Comparison of ENCODE assay signal across 8 mouse cellular contexts in genomic region chr1:119420189-119420983, GRCm38 (mm10). TPM values are rescaled to one million over a fixed set of nuclear protein-coding genes. Genes with fewer than 3 reads are reported as not detected.
DNase-seq lines count a peak whose midpoint lies in the region; ATAC-seq and TF ChIP-seq lines count a peak whose summit lies in the region.

No protein-coding gene starts in this region.

- H3K27ac ChIP-seq in brown adipose tissue, adult 24 weeks (replicated peaks; ENCODE audit: low read depth, low read length) = no peak overlapping the region
- peak overlapping the region; percentile 82 for H3K27ac ChIP-seq in forebrain, embryonic 15.5 days (replicated peaks)
- H3K27ac ChIP-seq in liver, embryonic 14.5 days = no peak overlapping the region
- H3K27ac ChIP-seq in stomach, embryonic 14.5 days (ENCODE audit: low read length) = no peak overlapping the region

- H3K4me3 ChIP-seq in brown adipose tissue, adult 24 weeks (ENCODE audit: insufficient read depth, low read depth, low read length) = peak overlapping the region; percentile 55
- peak overlapping the region; percentile 85 for H3K4me3 ChIP-seq in forebrain, embryonic 15.5 days
- H3K4me3 ChIP-seq in liver, embryonic 14.5 days (ENCODE audit: insufficient read depth in 1 of 2, low read depth in 2 of 2, low read length in 2 of 2) = peak overlapping the region in 1 of 2 experiments; percentile 47; a peak in 2 of 4 replicates
- peak overlapping the region; percentile 67 for H3K4me3 ChIP-seq in stomach, embryonic 14.5 days (ENCODE audit: low read depth, low read length)

- peak overlapping the region; percentile 88 for H3K4me2 ChIP-seq in forebrain, embryonic 15.5 days (replicated peaks)
- H3K4me2 ChIP-seq in liver, embryonic 14.5 days (ENCODE audit: low read depth) = peak overlapping the region; percentile 64
- H3K4me2 ChIP-seq in stomach, embryonic 14.5 days (replicated peaks; ENCODE audit: low read depth, low read length) = peak overlapping the region; percentile 99

- DNase-seq in layer of hippocampus, postnatal 10 days (ENCODE audit: low spot score in 2 of 2) = peak; percentile 43 to 44
- DNase-seq in layer of hippocampus, adult 9-11 months = no peak
- no peak for DNase-seq in liver, embryonic 14.5 days (ENCODE audit: low read depth in 3 of 3, low spot score in 3 of 3)
- DNase-seq in layer of hippocampus, postnatal 25 days (ENCODE audit: extremely low spot score in 1 of 2, low spot score in 1 of 2) = no peak
- no peak for DNase-seq in layer of hippocampus, adult 11-12 months (ENCODE audit: low spot score)

- H3K27me3 ChIP-seq in forebrain, embryonic 15.5 days = peaks cover 7% of the 10 kb centered on the region; the same call in 1 of the 2 replicates
- H3K27me3 ChIP-seq in liver, embryonic 14.5 days (ENCODE audit: control insufficient read depth, insufficient read depth, low read length) = peaks cover 56% of the 10 kb centered on the region
- H3K27me3 ChIP-seq in stomach, embryonic 14.5 days (ENCODE audit: control insufficient read depth, insufficient read depth, low read length) = peaks cover 51% of the 10 kb centered on the region

- ATAC-seq in forebrain, embryonic 15.5 days (replicated peaks) = peak; percentile 12; the same call in 1 of the 2 replicates
- ATAC-seq in liver, embryonic 14.5 days (ENCODE audit: insufficient read depth) = 0 out of 2 replicates have a peak, but pooled peaks have one; percentile 9
- ATAC-seq in stomach, embryonic 14.5 days (ENCODE audit: insufficient number of reproducible peaks, insufficient read depth, low FRiP score, low read depth) = peak; percentile 1; the same call in 1 of the 2 replicates

- no peaks in the 10 kb centered on the region for H3K36me3 ChIP-seq in forebrain, embryonic 15.5 days
- no peaks in the 10 kb centered on the region for H3K36me3 ChIP-seq in liver, embryonic 14.5 days (replicated peaks; ENCODE audit: control insufficient read depth, insufficient read depth, low read depth)
- no peaks in the 10 kb centered on the region for H3K36me3 ChIP-seq in stomach, embryonic 14.5 days (ENCODE audit: control insufficient read depth, insufficient read depth, low read length)

- peak overlapping the region; percentile 78 for H3K9ac ChIP-seq in forebrain, embryonic 15.5 days (replicated peaks)
- no peak overlapping the region for H3K9ac ChIP-seq in liver, embryonic 14.5 days (replicated peaks)
- H3K9ac ChIP-seq in stomach, embryonic 14.5 days (replicated peaks; ENCODE audit: low read depth, low read length) = no peak overlapping the region

- TF ChIP-seq CTCF in liver, embryonic 14.5 days (IDR thresholded peaks at IDR 0.05; ENCODE audit: low read depth) = no peak

- H3K4me1 ChIP-seq in brown adipose tissue, adult 24 weeks (ENCODE audit: control insufficient read depth, insufficient read depth, insufficient read length, low read length) = no peaks in the 10 kb centered on the region
- H3K4me1 ChIP-seq in forebrain, embryonic 15.5 days = peaks cover 52% of the 10 kb centered on the region
- no peaks in the 10 kb centered on the region for H3K4me1 ChIP-seq in liver, embryonic 14.5 days (replicated peaks; ENCODE audit: control insufficient read depth in 2 of 2, insufficient read depth in 2 of 2, low read length in 1 of 2)
- peaks cover 11% of the 10 kb centered on the region; the same call in 1 of the 2 replicates for H3K4me1 ChIP-seq in stomach, embryonic 14.5 days (ENCODE audit: control insufficient read depth, insufficient read depth, low read length)

- no peak for TF ChIP-seq EP300 in liver, embryonic 14.5 days (IDR thresholded peaks at IDR 0.05; ENCODE audit: low read depth)

- H3K9me3 ChIP-seq in forebrain, embryonic 15.5 days = no peaks in the 10 kb centered on the region
- no peaks in the 10 kb centered on the region for H3K9me3 ChIP-seq in liver, embryonic 14.5 days (ENCODE audit: control insufficient read depth, low read length)
- H3K9me3 ChIP-seq in stomach, embryonic 14.5 days (ENCODE audit: control insufficient read depth, low read depth, low read length) = no peaks in the 10 kb centered on the region

- WGBS in forebrain, embryonic 15.5 days = under 1% methylated on average over 76 of the region's 76 CpGs
- 3% methylated on average over 76 of the region's 76 CpGs for WGBS in liver, embryonic 14.5 days (ENCODE audit: insufficient replicate concordance)
- 2% methylated on average over 67 of the region's 76 CpGs for WGBS in stomach, embryonic 14.5 days

RNA-seq across cellular contexts. Expression of gene Inhbb, which starts 1.7 kb away (rescaled TPM):
- 10 to 100 TPM; 17.2 to 17.3 TPM for total RNA-seq in layer of hippocampus, postnatal 10 days (2021)
- polyA plus RNA-seq in brown adipose tissue, adult 24 weeks (2012; ENCODE audit: insufficient read depth, insufficient read length, missing spikeins) = 1.2 and 3.3 TPM in 2 replicates
- polyA plus RNA-seq in forebrain, embryonic 15.5 days (2015; fragmentation: Nextera tagmentation; extraction: Ambion mirVana) = 6.6 TPM in 2 replicates
- 0.08 and 0.09 TPM in 2 replicates for polyA plus RNA-seq in liver, embryonic 14.5 days (2012; rRNA removed)
- 0.03 TPM in 2 replicates for polyA plus RNA-seq in liver, embryonic 14.5 days (2014; fragmentation: Nextera tagmentation; extraction: Ambion mirVana)
- 1.5 and 2.0 TPM in 2 replicates for polyA plus RNA-seq in stomach, embryonic 14.5 days (2014; fragmentation: Nextera tagmentation; extraction: Ambion mirVana)
- 1 to 10 TPM; 8.6 to 8.7 TPM for total RNA-seq in layer of hippocampus, postnatal 25 days (2021)

Comparison
In these comparisons a context has a peak if more than half of its experiments do, and no peak if none do; other contexts are left out.
1. DNase-seq: peak in layer of hippocampus, postnatal 10 days (2 of 2); none in layer of hippocampus, adult 9-11 months (single experiment), liver, embryonic 14.5 days (0 of 3), layer of hippocampus, postnatal 25 days (0 of 2) and layer of hippocampus, adult 11-12 months (single experiment).
2. Peak in every context shown above with its lines, with median percentiles within 50 percentile points of each other: ATAC-seq and H3K4me2 ChIP-seq.